Mouse (Mus musculus) embryonic facial prominence, embryonic 10.5 days (tissue): ENCODE data around the gene Zfp784. TPM values are rescaled to one million over a fixed set of nuclear protein-coding genes. Genes with fewer than 3 reads are reported as not detected.

ENCODE experiments used
- DNase-seq: peaks from one replicate; pipeline ENCODE4 v3.0.0-alpha.2; 2017; ENCODE audit warnings: low spot score
- H3K27ac ChIP-seq: fragments of 300-500 bp; sonication (generic); replicated peaks from 2 replicates; pipeline ENCODE4 v1.5.1; 2016; ENCODE audit warnings: mild to moderate bottlenecking
- H3K27me3 ChIP-seq: fragments of 300-500 bp; sonication (generic); replicated peaks from 2 replicates; pipeline ENCODE4 v1.6.1; 2016; ENCODE audit warnings: low read depth, mild to moderate bottlenecking; ENCODE audit not compliant: poor library complexity, severe bottlenecking
- H3K36me3 ChIP-seq: fragments of 300-500 bp; sonication (generic); replicated peaks from 2 replicates; pipeline ENCODE4 v1.6.1; 2016; ENCODE audit warnings: mild to moderate bottlenecking, moderate library complexity
- H3K4me1 ChIP-seq: fragments of 300-500 bp; sonication (generic); 2 replicates; pipeline ENCODE4 v1.6.1; 2016
- H3K4me3 ChIP-seq: fragments of 300-500 bp; sonication (generic); 2 replicates; pipeline ENCODE4 v1.5.1; 2016; ENCODE audit warnings: mild to moderate bottlenecking, moderate library complexity
- H3K9me3 ChIP-seq: fragments of 300-500 bp; sonication (generic); 2 replicates; pipeline ENCODE4 v1.6.1; 2016; ENCODE audit warnings: mild to moderate bottlenecking
- WGBS: fragments of 180-500 bp; shearing (Covaris S2); methylation state at CpG from one replicate; pipeline ENCODE4 v1.1.7; 2016; 5-methylcytosine and 5-hydroxymethylcytosine counted together
- polyA plus RNA-seq: library from polyadenylated mRNA; unstranded; fragments of >200 nt; fragmentation: Nextera tagmentation; extraction: Ambion mirVana; gene quantifications from 2 replicates; pipeline ENCODE4 v1.2.1, GENCODE M21; 2016

The Zfp784 gene
- polyA plus RNA-seq, 1 experiment from 2014 or later = 2.7 TPM

DNA sequence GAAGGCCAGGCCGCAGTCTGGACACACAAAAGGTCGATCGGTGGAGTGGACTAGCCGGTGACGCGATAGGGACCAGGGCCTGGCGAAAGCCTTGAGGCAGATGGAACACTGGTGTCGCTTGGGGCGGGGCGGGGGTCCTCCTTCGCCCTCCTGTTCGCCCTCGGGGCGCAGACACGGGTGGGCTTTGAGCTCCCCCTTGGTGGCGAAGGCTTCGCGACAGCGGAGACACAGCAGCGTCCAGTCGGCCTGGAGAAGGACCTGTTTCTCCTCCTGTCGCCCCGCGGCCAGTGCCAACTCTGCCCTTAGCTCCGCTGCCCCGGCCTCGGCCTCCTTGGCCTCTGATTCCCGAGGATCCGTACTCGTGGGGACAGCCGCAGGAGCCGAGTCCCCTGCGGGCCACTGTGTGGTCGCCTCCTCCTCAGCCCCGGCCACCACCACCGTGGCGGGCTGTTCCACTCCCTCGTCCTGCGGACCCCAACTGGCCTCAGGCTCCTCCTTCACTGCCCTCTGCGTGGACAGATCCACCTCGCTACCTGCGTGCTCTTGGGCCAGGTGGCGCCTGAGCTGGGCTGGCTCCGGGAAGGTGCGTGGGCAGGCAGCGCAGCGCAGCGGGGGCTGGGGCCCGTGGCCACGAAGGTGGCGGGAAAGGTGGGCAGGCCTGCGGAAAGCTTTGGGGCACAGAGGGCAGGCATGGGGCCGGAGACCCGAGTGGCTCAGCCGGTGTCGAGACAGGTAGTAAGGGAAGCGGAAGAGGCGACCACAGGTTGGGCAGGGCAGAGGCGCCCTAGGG, 44.1 kb downstream of the Zfp784 start:
- H3K27ac ChIP-seq = no peak overlapping the region
- DNase-seq = no peak
- 43% methylated on average over 59 of the region's 59 CpGs for WGBS
- peaks cover 35% of the 10 kb centered on the region for H3K36me3 ChIP-seq
- peaks cover 37% of the 10 kb centered on the region for H3K9me3 ChIP-seq
- peak overlapping the region; percentile 77 for H3K4me3 ChIP-seq
- peaks cover 36% of the 10 kb centered on the region for H3K27me3 ChIP-seq
- H3K4me1 ChIP-seq = peaks cover 35% of the 10 kb centered on the region

DNA sequence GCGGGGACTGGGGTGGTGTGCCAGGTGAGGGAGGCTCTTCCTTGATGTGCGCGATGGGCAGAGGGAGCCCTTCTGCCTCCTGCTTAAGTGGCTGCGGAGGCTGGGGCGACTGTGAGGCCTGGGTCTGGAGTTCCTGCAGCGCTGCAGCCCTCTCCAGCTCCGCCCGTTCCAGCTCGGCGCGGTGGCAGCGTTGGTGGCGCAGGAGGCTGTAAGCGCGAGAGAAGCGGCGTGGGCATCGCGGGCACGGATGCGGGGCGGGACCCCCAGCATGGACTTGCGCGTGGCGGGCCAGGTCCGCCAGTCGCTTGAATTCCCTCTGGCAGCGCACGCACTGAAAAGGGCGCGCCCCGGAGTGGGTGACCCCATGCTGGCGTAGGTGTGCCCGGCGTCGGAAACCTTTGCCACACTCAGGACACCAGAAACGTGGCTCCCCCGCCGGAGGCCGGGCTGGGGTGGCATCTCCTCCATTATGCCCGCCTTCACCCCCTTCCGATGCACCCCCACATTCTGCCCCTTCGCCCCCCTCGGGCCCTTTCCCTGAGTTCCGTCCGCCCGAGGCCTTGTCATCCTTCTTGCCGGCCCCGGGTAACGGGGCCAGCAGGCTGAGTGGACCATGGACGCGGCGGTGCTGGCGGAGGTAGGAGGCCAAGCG, 44.8 kb downstream of the Zfp784 start:
- Histone ChIP-seq H3K27ac (no peak overlapping the region), H3K27me3 (peaks cover 36% of the 10 kb centered on the region), H3K36me3 (peaks cover 35% of the 10 kb centered on the region), H3K4me1 (peaks cover 35% of the 10 kb centered on the region), H3K9me3 (peaks cover 37% of the 10 kb centered on the region), H3K4me3 (peak overlapping the region; percentile 77)
- DNase-seq = no peak
- 27% methylated on average over 55 of the region's 55 CpGs for WGBS

DNA sequence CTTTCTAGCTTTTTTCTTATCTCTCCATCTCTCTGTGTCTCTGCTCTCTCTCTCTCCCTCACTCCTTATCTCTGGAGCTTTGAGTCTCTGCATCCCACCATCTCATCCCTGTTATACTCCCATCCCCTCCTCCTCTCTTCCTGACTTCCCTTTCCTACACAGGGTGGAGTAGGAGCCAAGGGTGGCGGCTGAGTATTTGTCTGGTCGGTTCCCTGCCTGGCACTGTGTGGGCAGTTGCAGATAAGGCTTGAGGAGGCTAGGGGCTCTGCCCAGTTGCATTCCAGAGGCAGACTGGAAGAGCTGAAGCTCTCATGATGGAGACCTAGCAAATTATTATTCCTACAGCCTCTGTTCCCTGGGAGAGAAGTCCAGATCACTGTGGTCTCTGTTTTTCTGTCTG, 50.0 kb downstream of the Zfp784 start:
- Histone ChIP-seq H3K36me3 (peaks cover 20% of the 10 kb centered on the region), H3K4me1 (no peaks in the 10 kb centered on the region), H3K27ac (no peak overlapping the region), H3K27me3 (peaks cover 25% of the 10 kb centered on the region), H3K9me3 (peaks cover 19% of the 10 kb centered on the region), H3K4me3 (no peak overlapping the region)
- WGBS = 75% methylated on average over 2 of the region's 2 CpGs
- DNase-seq = no peak

Other genes starting within 250 kb of the Zfp784 start
- 4.1 and 4.2 TPM in 2 replicates for gene Tmem238, start 248.8 kb downstream of the Zfp784 start, polyA plus RNA-seq
- gene Rpl28, start 245.6 kb downstream of the Zfp784 start, polyA plus RNA-seq = 386 and 403 TPM in 2 replicates
- gene Ube2s, start 225.9 kb downstream of the Zfp784 start, polyA plus RNA-seq = 422 and 438 TPM in 2 replicates
- 0.23 and 0.35 TPM in 2 replicates for gene Shisa7, start 193.8 kb downstream of the Zfp784 start, polyA plus RNA-seq
- 2.6 and 4.1 TPM in 2 replicates for gene Isoc2b, start 168.2 kb downstream of the Zfp784 start, polyA plus RNA-seq
- gene Isoc2a, start 161.3 kb downstream of the Zfp784 start, polyA plus RNA-seq = 0.68 and 0.86 TPM in 2 replicates
- gene Gm36210, start 131.9 kb downstream of the Zfp784 start, polyA plus RNA-seq = 0.22 TPM in 1 of 2 replicates, not detected in the other
- 4.5 and 4.6 TPM in 2 replicates for gene Zfp628, start 123.2 kb downstream of the Zfp784 start, polyA plus RNA-seq
- 4.9 and 5.3 TPM in 2 replicates for gene Nat14, start 116.4 kb downstream of the Zfp784 start, polyA plus RNA-seq
- 1.4 and 1.7 TPM in 2 replicates for gene Ssc5d, start 112.7 kb downstream of the Zfp784 start, polyA plus RNA-seq
- 0.09 TPM in 1 of 2 replicates, not detected in the other for gene Sbk2, start 74.0 kb downstream of the Zfp784 start, polyA plus RNA-seq
- 0.05 TPM in 1 of 2 replicates, not detected in the other for gene Sbk3, start 67.3 kb downstream of the Zfp784 start, polyA plus RNA-seq
- gene Zfp579, start 42.3 kb downstream of the Zfp784 start, polyA plus RNA-seq = 24.8 and 29.3 TPM in 2 replicates
- gene Zfp524, start 24.0 kb downstream of the Zfp784 start, polyA plus RNA-seq = 7.8 and 8.0 TPM in 2 replicates
- gene Fiz1, start 23.7 kb downstream of the Zfp784 start, polyA plus RNA-seq = 55.6 and 56.5 TPM in 2 replicates
- gene Gm44973, start 22.9 kb downstream of the Zfp784 start, polyA plus RNA-seq = 0.38 and 1.3 TPM in 2 replicates
- 6.1 and 6.6 TPM in 2 replicates for gene Zfp865, start 18.1 kb downstream of the Zfp784 start, polyA plus RNA-seq
- 7.9 and 8.0 TPM in 2 replicates for gene Ccdc106, start 17.9 kb downstream of the Zfp784 start, polyA plus RNA-seq
- gene 4632433K11Rik, start 4.3 kb downstream of the Zfp784 start, polyA plus RNA-seq = not detected in 2 replicates
- gene Zfp580, start 13.1 kb upstream of the Zfp784 start, polyA plus RNA-seq = 29.8 and 33.9 TPM in 2 replicates
- 182 and 189 TPM in 2 replicates for gene U2af2, start 23.7 kb upstream of the Zfp784 start, polyA plus RNA-seq
- 56.7 and 58.8 TPM in 2 replicates for gene Epn1, start 41.8 kb upstream of the Zfp784 start, polyA plus RNA-seq
- not detected in 2 replicates for gene Rfpl4, start 78.5 kb upstream of the Zfp784 start, polyA plus RNA-seq
- 0.20 TPM in 2 replicates for gene Rasl2-9, start 87.5 kb upstream of the Zfp784 start, polyA plus RNA-seq
- gene Vmn1r55, start 111.2 kb upstream of the Zfp784 start, polyA plus RNA-seq = 0.01 TPM in 1 of 2 replicates, not detected in the other
- gene Vmn1r56, start 158.3 kb upstream of the Zfp784 start, polyA plus RNA-seq = not detected in 2 replicates
- gene Vmn1r57, start 180.0 kb upstream of the Zfp784 start, polyA plus RNA-seq = not detected in 2 replicates